Mouse (Mus musculus) G1E (cell line): ENCODE measurements around the gene Pawr. TPM values are rescaled to one million over a fixed set of nuclear protein-coding genes. Genes with fewer than 3 reads are reported as not detected.

Experiments used
- ATAC-seq: 2 replicates; pipeline ENCODE4 v1.8.0; 2016; ENCODE audit warnings: mild to moderate bottlenecking; ENCODE audit not compliant: insufficient number of reproducible peaks, poor library complexity, low FRiP score, severe bottlenecking; ENCODE audit errors: extremely low read depth
- DNase-seq: peaks from one replicate; pipeline ENCODE4 v3.0.0; 2012; ENCODE audit warnings: low spot score
- H3K27me3 ChIP-seq: 2 replicates; pipeline ENCODE4 v1.6.1; 2012; ENCODE audit warnings: mild to moderate bottlenecking, low read length, inconsistent platforms; ENCODE audit not compliant: insufficient read depth
- H3K36me3 ChIP-seq: replicated peaks from 2 replicates; pipeline ENCODE3; 2012; ENCODE audit warnings: mild to moderate bottlenecking, inconsistent platforms
- H3K4me1 ChIP-seq: 2 replicates; pipeline ENCODE4 v1.6.1; 2012; ENCODE audit warnings: low read depth, low read length, inconsistent platforms, mixed read lengths; ENCODE audit not compliant: insufficient read depth
- H3K4me3 ChIP-seq: 2 replicates; pipeline ENCODE4 v1.5.1; 2012; ENCODE audit warnings: low read depth, mild to moderate bottlenecking, inconsistent platforms, low read length, moderate library complexity, mixed read lengths
- H3K9me3 ChIP-seq: replicated peaks from 2 replicates; pipeline ENCODE4 v1.6.1; 2012; ENCODE audit warnings: inconsistent platforms
- CTCF ChIP-seq: IDR thresholded peaks from 2 replicates; pipeline ENCODE4 v1.5.1; 2012; ENCODE audit warnings: low read depth, low read length, inconsistent platforms, mixed read lengths
- GATA1 ChIP-seq: IDR thresholded peaks from 2 replicates; pipeline ENCODE4 v1.6.1; 2012; ENCODE audit warnings: borderline replicate concordance, low read length, inconsistent platforms, mixed read lengths
- GATA2 ChIP-seq: IDR thresholded peaks from 2 replicates; pipeline ENCODE4 v1.6.1; 2012; ENCODE audit warnings: low read depth, low read length, inconsistent platforms, borderline replicate concordance
- POLR2AphosphoS5 ChIP-seq: IDR thresholded peaks from 2 replicates; pipeline ENCODE4 v1.6.1; 2012; ENCODE audit warnings: low read depth, low read length, inconsistent platforms; ENCODE audit not compliant: insufficient replicate concordance
- TAL1 ChIP-seq: conservative IDR thresholded peaks from 2 replicates; pipeline ENCODE4 v1.6.1; 2012; ENCODE audit warnings: low read depth, low read length, inconsistent platforms, mixed read lengths
- polyA plus RNA-seq: library from polyadenylated mRNA; stranded (reverse); fragments of >175 nt; gene quantifications from 2 replicates; pipeline ENCODE4 v1.2.3, GENCODE M21; 2012
- total RNA-seq, 2 experiments: library from RNA; stranded (forward) in 1 of 2; stranded (reverse) in 1 of 2; fragments of 200-1000 nt in 1 of 2; fragments of >200 nt in 1 of 2; fragmentation: Nextera tagmentation in 1 of 2; gene quantifications; 2 replicates each; pipeline ENCODE4 v1.2.3; 2014 to 2017

Gene Pawr
- total and polyA plus RNA-seq, 3 experiments = 46.6 to 81.5 (median 65.2) TPM

- DNase-seq (no peak), ATAC-seq (no peak)
- Histone ChIP-seq H3K4me1 (peaks cover 29% of the 10 kb centered on the region), H3K4me3 (no peak overlapping the region), H3K36me3 (no peaks in the 10 kb centered on the region), H3K27me3 (peaks cover 10% of the 10 kb centered on the region), H3K9me3 (no peaks in the 10 kb centered on the region)
- TF ChIP-seq CTCF (no peak), POLR2AphosphoS5 (no peak), GATA1 (no peak), GATA2 (no peak), TAL1 (no peak)
Observed at GRCm38 (mm10) chr10:108445606-108446005, 113.7 kb downstream of the Pawr start.

GRCm38 (mm10) chr10:108446041-108446931 lies 114.4 kb downstream of the Pawr start:
- no peak overlapping the region for H3K4me3 ChIP-seq
- ATAC-seq (no peak), DNase-seq (peak; percentile 25)
- peaks cover 29% of the 10 kb centered on the region for H3K4me1 ChIP-seq
- peak; percentile 17; the same call in 1 of the 2 replicates for TF ChIP-seq CTCF
- TF ChIP-seq POLR2AphosphoS5 = no peak
- no peak for TF ChIP-seq GATA1
- no peaks in the 10 kb centered on the region for H3K9me3 ChIP-seq
- peaks cover 10% of the 10 kb centered on the region for H3K27me3 ChIP-seq
- no peaks in the 10 kb centered on the region for H3K36me3 ChIP-seq

GRCm38 (mm10) chr10:108447211-108447610 lies 115.3 kb downstream of the Pawr start:
- no peak for DNase-seq
- H3K9me3 ChIP-seq = no peaks in the 10 kb centered on the region
- H3K4me1 ChIP-seq = peaks cover 29% of the 10 kb centered on the region
- TF ChIP-seq GATA2 = no peak
- TF ChIP-seq GATA1 = no peak
- TF ChIP-seq CTCF = no peak
- no peak for TF ChIP-seq TAL1
- no peak for TF ChIP-seq POLR2AphosphoS5
- H3K36me3 ChIP-seq = no peaks in the 10 kb centered on the region
- peaks cover 10% of the 10 kb centered on the region for H3K27me3 ChIP-seq
- H3K4me3 ChIP-seq = no peak overlapping the region
- ATAC-seq = no peak

GRCm38 (mm10) chr10:108448421-108448820 lies 116.5 kb downstream of the Pawr start:
- H3K36me3 ChIP-seq = no peaks in the 10 kb centered on the region
- H3K9me3 ChIP-seq = no peaks in the 10 kb centered on the region
- H3K27me3 ChIP-seq = peaks cover 10% of the 10 kb centered on the region
- ATAC-seq (no peak), DNase-seq (no peak)
- H3K4me3 ChIP-seq = no peak overlapping the region
- peaks cover 29% of the 10 kb centered on the region for H3K4me1 ChIP-seq
- TF ChIP-seq GATA2 = no peak
- TF ChIP-seq CTCF = no peak
- no peak for TF ChIP-seq TAL1
- no peak for TF ChIP-seq GATA1
- no peak for TF ChIP-seq POLR2AphosphoS5

- H3K27me3 ChIP-seq = peaks cover 10% of the 10 kb centered on the region
- no peak for TF ChIP-seq TAL1
- no peak for TF ChIP-seq CTCF
- TF ChIP-seq POLR2AphosphoS5 = no peak
- no peak for TF ChIP-seq GATA2
- TF ChIP-seq GATA1 = no peak
- DNase-seq (no peak), ATAC-seq (no peak)
- no peaks in the 10 kb centered on the region for H3K9me3 ChIP-seq
- peaks cover 30% of the 10 kb centered on the region for H3K4me1 ChIP-seq
- H3K36me3 ChIP-seq = no peaks in the 10 kb centered on the region
- H3K4me3 ChIP-seq = no peak overlapping the region
Observed at GRCm38 (mm10) chr10:108450401-108450800, 118.5 kb downstream of the Pawr start.

GRCm38 (mm10) chr10:108451516-108451915 lies 119.6 kb downstream of the Pawr start:
- TF ChIP-seq GATA2 = no peak
- TF ChIP-seq TAL1 = no peak
- no peak for TF ChIP-seq CTCF
- TF ChIP-seq POLR2AphosphoS5 = no peak
- no peak for TF ChIP-seq GATA1
- H3K4me1 ChIP-seq = peaks cover 22% of the 10 kb centered on the region
- H3K36me3 ChIP-seq = no peaks in the 10 kb centered on the region
- peaks cover 10% of the 10 kb centered on the region for H3K27me3 ChIP-seq
- no peak overlapping the region for H3K4me3 ChIP-seq
- DNase-seq (no peak), ATAC-seq (no peak)
- H3K9me3 ChIP-seq = no peaks in the 10 kb centered on the region
